Mouse (Mus musculus): Measurements from ENCODE around the gene Gm12117. TPM values are rescaled to one million over a fixed set of nuclear protein-coding genes. Genes with fewer than 3 reads are reported as not detected.

Gene Gm12117
- polyA plus RNA-seq, 1 experiment = not detected

- Histone ChIP-seq H3K4me3 (ENCODE audit: insufficient read depth, low read depth, low read length) (no peak overlapping the region), H3K27me3 (replicated peaks; ENCODE audit: control insufficient read depth, insufficient read depth, low read length) (no peaks in the 10 kb centered on the region), H3K4me1 (ENCODE audit: control insufficient read depth, insufficient read depth, low read length) (no peaks in the 10 kb centered on the region), H3K27ac (ENCODE audit: insufficient read depth, low read depth, low read length) (no peak overlapping the region), H3K36me3 (ENCODE audit: control insufficient read depth, insufficient read depth, low read length) (no peaks in the 10 kb centered on the region)
- WGBS = 60% methylated on average over 6 of the region's 6 CpGs
- TF ChIP-seq POLR2A (IDR thresholded peaks at IDR 0.05; ENCODE audit: low read depth, low read length) (no peak), CTCF (conservative IDR thresholded peaks at IDR 0.05; ENCODE audit: insufficient read depth, insufficient read length, low read depth, low read length) (no peak)
- DNase-seq = no peak
Observed at GRCm38 (mm10) chr11:33294063-33294462, 17.5 kb upstream of the Gm12117 start.

- DNase-seq = no peak
- no peak for TF ChIP-seq CTCF (conservative IDR thresholded peaks at IDR 0.05; ENCODE audit: insufficient read depth, insufficient read length, low read depth, low read length)
- TF ChIP-seq POLR2A (IDR thresholded peaks at IDR 0.05; ENCODE audit: low read depth, low read length) = no peak
- Histone ChIP-seq H3K36me3 (ENCODE audit: control insufficient read depth, insufficient read depth, low read length) (no peaks in the 10 kb centered on the region), H3K4me3 (ENCODE audit: insufficient read depth, low read depth, low read length) (no peak overlapping the region), H3K27ac (ENCODE audit: insufficient read depth, low read depth, low read length) (no peak overlapping the region), H3K4me1 (ENCODE audit: control insufficient read depth, insufficient read depth, low read length) (no peaks in the 10 kb centered on the region), H3K27me3 (replicated peaks; ENCODE audit: control insufficient read depth, insufficient read depth, low read length) (no peaks in the 10 kb centered on the region)
- WGBS = 97% methylated on average over 2 of the region's 2 CpGs
Observed at GRCm38 (mm10) chr11:33278571-33278970, 2.0 kb upstream of the Gm12117 start.

DNA sequence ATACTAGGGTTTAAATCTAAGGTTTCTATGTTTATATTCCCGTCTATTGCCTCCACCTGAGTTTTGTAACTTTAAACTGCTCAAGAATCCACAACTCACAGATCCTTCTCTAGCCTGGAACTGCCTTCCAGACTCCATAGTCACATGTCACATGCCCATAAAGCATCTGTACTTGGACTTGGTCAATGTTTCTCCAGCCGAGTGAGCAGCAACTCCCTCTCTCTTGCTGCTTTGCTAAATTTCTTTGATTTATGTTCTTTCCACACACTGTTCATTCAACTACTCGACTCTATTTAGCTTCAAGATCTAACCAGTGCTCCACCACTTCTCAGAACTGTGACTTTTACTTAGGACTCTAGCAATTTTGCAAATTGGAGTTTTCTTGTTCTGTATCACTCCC, 1.7 kb downstream of the Gm12117 start:
- Histone ChIP-seq H3K27ac (ENCODE audit: insufficient read depth, low read depth, low read length) (no peak overlapping the region), H3K27me3 (replicated peaks; ENCODE audit: control insufficient read depth, insufficient read depth, low read length) (no peaks in the 10 kb centered on the region), H3K36me3 (ENCODE audit: control insufficient read depth, insufficient read depth, low read length) (no peaks in the 10 kb centered on the region), H3K4me3 (ENCODE audit: insufficient read depth, low read depth, low read length) (no peak overlapping the region), H3K4me1 (ENCODE audit: control insufficient read depth, insufficient read depth, low read length) (no peaks in the 10 kb centered on the region)
- WGBS = 22% methylated on average over 3 of the region's 3 CpGs
- TF ChIP-seq POLR2A (IDR thresholded peaks at IDR 0.05; ENCODE audit: low read depth, low read length) (no peak), CTCF (conservative IDR thresholded peaks at IDR 0.05; ENCODE audit: insufficient read depth, insufficient read length, low read depth, low read length) (no peak)
- DNase-seq = no peak

- Histone ChIP-seq H3K4me1 (ENCODE audit: control insufficient read depth, insufficient read depth, low read length) (no peaks in the 10 kb centered on the region), H3K36me3 (ENCODE audit: control insufficient read depth, insufficient read depth, low read length) (no peaks in the 10 kb centered on the region), H3K27ac (ENCODE audit: insufficient read depth, low read depth, low read length) (no peak overlapping the region), H3K27me3 (replicated peaks; ENCODE audit: control insufficient read depth, insufficient read depth, low read length) (no peaks in the 10 kb centered on the region), H3K4me3 (ENCODE audit: insufficient read depth, low read depth, low read length) (no peak overlapping the region)
- DNase-seq = no peak
- TF ChIP-seq CTCF (conservative IDR thresholded peaks at IDR 0.05; ENCODE audit: insufficient read depth, insufficient read length, low read depth, low read length) (no peak), POLR2A (IDR thresholded peaks at IDR 0.05; ENCODE audit: low read depth, low read length) (no peak)
- WGBS = 83% methylated on average over 1 of the region's 1 CpGs
Observed at GRCm38 (mm10) chr11:33274294-33274693, 2.2 kb downstream of the Gm12117 start.

DNA sequence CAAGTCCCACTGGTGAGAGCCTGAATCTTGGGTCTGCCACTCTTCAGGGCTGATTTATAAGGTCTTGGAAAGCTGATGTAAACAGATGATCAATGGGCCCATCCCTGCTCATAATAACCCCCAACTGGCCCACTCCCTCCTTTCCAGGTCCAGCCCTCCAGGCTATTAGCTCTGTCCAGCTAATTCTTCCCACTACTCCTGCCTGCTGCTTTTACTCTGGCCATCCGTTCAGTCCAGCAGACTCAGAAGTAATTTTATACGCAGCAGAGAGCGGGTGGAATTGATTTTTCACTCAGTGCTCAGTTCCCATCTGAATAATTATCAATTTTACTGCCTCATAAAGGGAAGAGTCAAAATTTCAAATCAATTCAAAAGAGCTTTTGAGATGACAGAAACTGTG, 36.2 kb downstream of the Gm12117 start:
- 83% methylated on average over 3 of the region's 3 CpGs for WGBS
- TF ChIP-seq POLR2A (IDR thresholded peaks at IDR 0.05; ENCODE audit: low read depth, low read length) (no peak), CTCF (conservative IDR thresholded peaks at IDR 0.05; ENCODE audit: insufficient read depth, insufficient read length, low read depth, low read length) (no peak)
- H3K27ac ChIP-seq (ENCODE audit: insufficient read depth, low read depth, low read length) = no peak overlapping the region

DNA sequence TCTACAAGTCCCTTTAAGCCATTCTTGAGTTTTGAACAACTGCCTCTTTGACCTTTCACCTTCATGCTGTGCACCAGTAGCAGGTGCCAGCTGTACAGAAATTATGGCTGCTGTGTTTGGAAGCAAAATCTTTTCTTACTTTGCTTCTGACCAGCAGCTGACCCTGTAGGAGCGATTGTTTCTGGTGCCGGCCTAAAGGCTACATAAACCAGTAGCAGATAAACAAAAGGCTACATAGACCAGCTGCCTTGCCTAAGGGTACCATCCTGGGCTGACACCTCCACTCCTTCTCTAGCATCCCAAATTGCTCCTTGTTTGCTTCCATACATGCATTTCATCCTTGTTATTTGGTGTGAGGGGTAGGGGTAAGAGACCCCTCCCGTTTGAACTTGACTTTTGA, 42.4 kb downstream of the Gm12117 start:
- TF ChIP-seq CTCF (conservative IDR thresholded peaks at IDR 0.05; ENCODE audit: insufficient read depth, insufficient read length, low read depth, low read length) (no peak), POLR2A (IDR thresholded peaks at IDR 0.05; ENCODE audit: low read depth, low read length) (no peak)
- no peaks in the 10 kb centered on the region for H3K27me3 ChIP-seq (replicated peaks; ENCODE audit: control insufficient read depth, insufficient read depth, low read length)
- no peaks in the 10 kb centered on the region for H3K36me3 ChIP-seq (ENCODE audit: control insufficient read depth, insufficient read depth, low read length)
- 71% methylated on average over 3 of the region's 3 CpGs for WGBS
- DNase-seq = no peak
- H3K4me1 ChIP-seq (ENCODE audit: control insufficient read depth, insufficient read depth, low read length) = no peaks in the 10 kb centered on the region
- no peak overlapping the region for H3K27ac ChIP-seq (ENCODE audit: insufficient read depth, low read depth, low read length)
- no peak overlapping the region for H3K4me3 ChIP-seq (ENCODE audit: insufficient read depth, low read depth, low read length)

More for the DNA sequence above, 36.2 kb downstream of the Gm12117 start:
- no peaks in the 10 kb centered on the region for H3K4me1 ChIP-seq (ENCODE audit: control insufficient read depth, insufficient read depth, low read length)
- DNase-seq = no peak
- no peaks in the 10 kb centered on the region for H3K27me3 ChIP-seq (replicated peaks; ENCODE audit: control insufficient read depth, insufficient read depth, low read length)
- no peaks in the 10 kb centered on the region for H3K36me3 ChIP-seq (ENCODE audit: control insufficient read depth, insufficient read depth, low read length)
- H3K4me3 ChIP-seq (ENCODE audit: insufficient read depth, low read depth, low read length) = no peak overlapping the region

GRCm38 (mm10) chr11:33232056-33232455, 44.5 kb downstream of the Gm12117 start:
- no peak for TF ChIP-seq POLR2A (IDR thresholded peaks at IDR 0.05; ENCODE audit: low read depth, low read length)
- TF ChIP-seq CTCF (conservative IDR thresholded peaks at IDR 0.05; ENCODE audit: insufficient read depth, insufficient read length, low read depth, low read length) = no peak
- H3K27me3 ChIP-seq (replicated peaks; ENCODE audit: control insufficient read depth, insufficient read depth, low read length) = no peaks in the 10 kb centered on the region
- DNase-seq = no peak
- no peaks in the 10 kb centered on the region for H3K36me3 ChIP-seq (ENCODE audit: control insufficient read depth, insufficient read depth, low read length)
- H3K4me1 ChIP-seq (ENCODE audit: control insufficient read depth, insufficient read depth, low read length) = no peaks in the 10 kb centered on the region
- H3K4me3 ChIP-seq (ENCODE audit: insufficient read depth, low read depth, low read length) = no peak overlapping the region
- no peak overlapping the region for H3K27ac ChIP-seq (ENCODE audit: insufficient read depth, low read depth, low read length)
- 91% methylated on average over 5 of the region's 5 CpGs for WGBS

- no peaks in the 10 kb centered on the region for H3K27me3 ChIP-seq (replicated peaks; ENCODE audit: control insufficient read depth, insufficient read depth, low read length)
- H3K36me3 ChIP-seq (ENCODE audit: control insufficient read depth, insufficient read depth, low read length) = no peaks in the 10 kb centered on the region
- H3K27ac ChIP-seq (ENCODE audit: insufficient read depth, low read depth, low read length) = no peak overlapping the region
- no peak for TF ChIP-seq POLR2A (IDR thresholded peaks at IDR 0.05; ENCODE audit: low read depth, low read length)
- TF ChIP-seq CTCF (conservative IDR thresholded peaks at IDR 0.05; ENCODE audit: insufficient read depth, insufficient read length, low read depth, low read length) = no peak
- WGBS = 85% methylated on average over 2 of the region's 2 CpGs
- no peaks in the 10 kb centered on the region for H3K4me1 ChIP-seq (ENCODE audit: control insufficient read depth, insufficient read depth, low read length)
- H3K4me3 ChIP-seq (ENCODE audit: insufficient read depth, low read depth, low read length) = no peak overlapping the region
- DNase-seq = no peak
Observed at GRCm38 (mm10) chr11:33228186-33228585, 48.4 kb downstream of the Gm12117 start.

Measured in kidney, adult 2 months (tissue).